Mouse (Mus musculus) T-helper 2 cell (primary cell): ENCODE results near the gene Arhgap45.
"Not testable (repeated sequence)": the region's sequence is repeated elsewhere in the genome, so short reads cannot be mapped to it uniquely, and the experiment has no call there.

ENCODE experiments used
- in situ Hi-C: fragments of 300-600 bp; cut with MboI, MseI; formaldehyde crosslinking; loops from one replicate; pipeline ENCODE4 v1.15.1; 2025; ENCODE audit warnings: high pct_unique_total_duplicates

The Arhgap45 gene

DNA sequence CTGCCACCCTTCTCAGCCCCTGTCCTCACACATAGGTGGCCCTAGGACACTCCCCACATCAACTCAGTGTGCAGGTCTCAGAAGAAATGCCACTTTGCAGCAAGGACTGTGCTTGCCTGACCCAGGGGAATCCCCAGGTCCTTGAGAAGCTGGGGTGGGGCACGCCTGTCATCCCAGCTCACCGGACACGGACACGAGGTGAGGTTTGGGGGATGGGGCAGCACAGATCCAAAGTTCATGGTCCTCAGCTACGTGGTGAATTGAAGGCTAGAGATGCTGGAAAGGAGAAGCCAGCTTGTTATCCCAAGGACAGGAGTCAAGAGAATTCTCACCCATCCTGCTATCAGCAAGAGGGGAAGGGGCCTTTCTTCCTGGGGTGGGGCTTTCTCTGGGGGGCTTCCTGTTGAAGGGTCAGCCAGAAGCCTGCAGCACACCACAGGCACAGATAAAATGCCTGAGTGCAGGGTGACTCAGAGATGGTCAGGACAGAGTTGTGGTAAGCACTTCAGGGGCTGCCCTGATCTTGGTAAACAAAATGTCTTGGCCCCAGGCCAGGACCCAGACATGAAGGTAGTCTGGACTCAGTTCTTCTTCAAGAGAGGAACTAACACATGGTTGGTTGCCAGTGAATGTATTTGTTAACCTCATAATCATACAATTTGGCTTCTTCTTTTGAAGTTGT, 16.5 kb downstream of the Arhgap45 start:
- in situ Hi-C loops, result loop anchor here (5.0 kb wide), 1 partner anchor 36 kb away; the partner anchor contains the start of gene Abca7

GRCm38 (mm10) chr10:80033511-80034391, 17.3 kb downstream of the Arhgap45 start:
- in situ Hi-C loops, result loop anchor here (5.0 kb wide), 1 partner anchor 36 kb away; the partner anchor contains the start of gene Abca7

GRCm38 (mm10) chr10:80035148-80035547, 18.7 kb downstream of the Arhgap45 start:
- in situ Hi-C loops, result no loop called here

DNA sequence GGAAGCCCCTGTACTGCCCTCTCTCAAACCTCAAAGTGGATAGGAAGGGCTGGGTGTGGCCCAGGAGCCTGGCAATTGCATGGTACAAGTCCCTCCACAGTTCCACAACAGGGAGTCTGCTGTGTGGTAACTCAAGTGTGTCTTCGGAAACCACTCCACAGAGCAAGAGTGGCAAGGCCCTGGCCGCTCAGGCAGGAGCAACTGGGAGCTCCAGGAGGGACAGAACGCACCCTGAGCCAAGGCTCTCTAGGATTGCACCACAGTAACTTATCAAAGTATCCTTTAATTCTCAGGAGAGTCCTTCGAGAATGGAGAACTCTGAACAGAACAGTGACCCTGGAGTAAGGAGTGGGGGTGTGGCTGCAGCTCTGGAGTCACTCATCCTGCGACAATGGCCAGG, 19.2 kb downstream of the Arhgap45 start:
- in situ Hi-C loops, result no loop called here

- in situ Hi-C loops, result no loop called here
Observed at GRCm38 (mm10) chr10:80036832-80037231, 20.4 kb downstream of the Arhgap45 start.

GRCm38 (mm10) chr10:80039559-80039979, 23.1 kb downstream of the Arhgap45 start, which contains the start of gene Polr2e:
Gene Polr2e, minus strand, starts transcription at chr10:80039795.
- in situ Hi-C loops, result no loop called here

GRCm38 (mm10) chr10:80041409-80042060, 25.1 kb downstream of the Arhgap45 start:
- in situ Hi-C loops, result not testable (repeated sequence)

DNA sequence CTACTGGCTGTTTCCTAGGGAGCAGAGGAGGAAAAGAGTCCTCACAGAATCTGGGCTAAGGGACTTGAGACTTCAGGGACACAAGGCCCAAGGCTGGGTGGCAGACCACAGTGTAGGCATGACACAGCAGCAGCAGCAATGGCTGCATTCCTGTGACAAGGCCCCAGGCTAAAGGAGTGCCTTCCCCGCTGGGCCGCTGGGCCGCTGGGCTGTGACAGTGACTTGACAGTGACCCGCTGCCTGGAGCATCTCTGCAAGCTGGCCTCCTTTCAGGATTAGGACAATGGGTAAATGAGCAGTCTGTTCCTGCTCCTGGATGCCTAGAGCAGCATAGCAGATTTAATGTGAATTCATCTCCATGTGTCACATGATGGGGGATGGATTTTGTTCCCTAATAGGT, 27.6 kb downstream of the Arhgap45 start:
- in situ Hi-C loops, result no loop called here

GRCm38 (mm10) chr10:80045364-80045763, 28.9 kb downstream of the Arhgap45 start:
- in situ Hi-C loops, result not testable (repeated sequence)

DNA sequence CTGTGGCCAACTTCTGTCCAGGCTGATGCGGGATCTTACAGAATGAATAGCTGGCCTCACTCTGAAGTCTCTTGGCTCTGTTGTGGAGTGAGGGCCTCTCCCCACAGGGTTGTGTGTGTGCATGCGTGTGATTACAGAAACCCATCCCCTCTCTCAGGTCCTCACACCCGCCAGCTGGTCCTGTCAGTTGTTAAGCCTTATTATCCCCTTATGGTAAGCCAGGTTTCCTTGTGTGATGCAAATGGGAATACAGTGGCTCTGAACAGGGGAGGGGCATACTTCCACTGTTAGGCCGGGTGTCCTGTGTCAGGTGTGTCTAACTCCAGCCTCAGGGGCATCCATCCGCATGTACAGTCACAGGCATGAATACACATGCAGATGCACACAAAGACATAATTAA, 29.3 kb downstream of the Arhgap45 start:
- in situ Hi-C loops, result no loop called here

DNA sequence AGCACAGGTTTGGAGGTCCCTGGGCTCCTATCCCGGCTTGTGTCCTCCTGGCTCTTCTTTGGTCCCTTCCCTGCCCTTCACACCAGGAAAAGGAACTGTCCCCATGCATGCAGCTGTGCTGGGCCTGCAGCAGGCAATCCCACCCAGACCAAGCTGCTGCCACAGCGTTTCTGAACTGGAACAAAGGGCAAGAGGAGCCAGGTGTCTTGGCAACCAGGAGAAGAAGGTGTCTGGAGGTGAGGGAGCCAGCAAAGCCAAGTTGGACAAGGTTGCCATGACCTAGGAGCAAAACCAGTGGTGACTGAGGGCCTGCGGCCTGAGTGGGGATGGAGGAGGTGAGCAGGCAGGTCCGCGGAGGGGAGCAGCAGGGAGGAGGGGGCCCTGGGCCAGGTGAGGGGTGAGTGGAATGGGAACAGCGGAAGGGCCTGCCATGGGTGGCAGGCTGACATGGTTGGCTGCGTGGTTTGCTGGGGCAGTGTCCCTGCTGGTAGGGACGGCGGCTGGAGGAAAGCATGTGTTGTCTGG, 30.6 kb downstream of the Arhgap45 start, which contains the start of gene Gpx4:
Gpx4 (plus strand) TSS at position 126 of the 525 bp plus-strand sequence.
- in situ Hi-C loops, result no loop called here

- in situ Hi-C loops, result no loop called here
Observed at GRCm38 (mm10) chr10:80048396-80048795, 31.9 kb downstream of the Arhgap45 start.

DNA sequence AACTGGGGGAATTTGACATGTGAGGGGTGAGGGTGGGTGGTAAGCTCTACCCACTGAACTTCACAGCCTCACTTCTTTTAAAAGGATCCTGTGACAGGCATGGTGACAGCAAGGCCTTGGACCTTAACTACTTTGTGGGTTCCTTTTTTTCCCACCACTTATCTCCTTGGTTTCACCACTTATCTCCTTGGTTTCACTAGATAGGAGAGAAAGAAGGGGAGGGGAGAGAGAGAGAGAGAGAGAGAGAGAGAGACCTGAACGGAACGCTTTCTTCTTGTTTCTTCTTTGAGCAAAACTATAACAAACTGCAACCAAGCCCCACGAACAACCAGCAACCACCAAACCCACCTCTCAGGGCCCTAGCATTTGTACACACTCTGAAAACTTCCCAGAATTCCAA, 32.4 kb downstream of the Arhgap45 start:
- in situ Hi-C loops, result no loop called here

- in situ Hi-C loops, result no loop called here
Observed at GRCm38 (mm10) chr10:80050244-80050643, 33.8 kb downstream of the Arhgap45 start.

GRCm38 (mm10) chr10:80050885-80051617, 34.6 kb downstream of the Arhgap45 start:
- in situ Hi-C loops, result no loop called here

GRCm38 (mm10) chr10:80051618-80052373, 35.3 kb downstream of the Arhgap45 start:
- in situ Hi-C loops, result no loop called here

DNA sequence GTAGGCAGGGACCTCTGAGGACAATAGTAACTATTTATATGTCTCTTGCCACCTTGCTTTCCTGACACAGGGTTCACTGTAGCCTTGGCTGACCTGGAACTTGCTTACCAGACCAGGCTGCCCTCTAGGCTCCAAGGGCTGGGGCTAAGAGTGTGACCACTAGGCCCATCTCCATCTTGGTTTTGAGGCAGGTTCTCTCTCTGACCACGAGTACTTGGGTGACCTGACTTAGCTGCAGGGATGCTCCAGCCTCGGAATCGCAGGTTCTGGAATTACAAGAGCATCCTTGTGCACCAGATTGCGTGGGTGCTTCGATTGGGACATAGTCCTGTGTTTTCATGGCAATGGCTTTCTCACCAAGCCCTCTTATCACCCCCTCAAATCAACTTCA, 35.9 kb downstream of the Arhgap45 start:
- in situ Hi-C loops, result no loop called here

- in situ Hi-C loops, result no loop called here
Observed at GRCm38 (mm10) chr10:80053259-80053780, 36.9 kb downstream of the Arhgap45 start.

DNA sequence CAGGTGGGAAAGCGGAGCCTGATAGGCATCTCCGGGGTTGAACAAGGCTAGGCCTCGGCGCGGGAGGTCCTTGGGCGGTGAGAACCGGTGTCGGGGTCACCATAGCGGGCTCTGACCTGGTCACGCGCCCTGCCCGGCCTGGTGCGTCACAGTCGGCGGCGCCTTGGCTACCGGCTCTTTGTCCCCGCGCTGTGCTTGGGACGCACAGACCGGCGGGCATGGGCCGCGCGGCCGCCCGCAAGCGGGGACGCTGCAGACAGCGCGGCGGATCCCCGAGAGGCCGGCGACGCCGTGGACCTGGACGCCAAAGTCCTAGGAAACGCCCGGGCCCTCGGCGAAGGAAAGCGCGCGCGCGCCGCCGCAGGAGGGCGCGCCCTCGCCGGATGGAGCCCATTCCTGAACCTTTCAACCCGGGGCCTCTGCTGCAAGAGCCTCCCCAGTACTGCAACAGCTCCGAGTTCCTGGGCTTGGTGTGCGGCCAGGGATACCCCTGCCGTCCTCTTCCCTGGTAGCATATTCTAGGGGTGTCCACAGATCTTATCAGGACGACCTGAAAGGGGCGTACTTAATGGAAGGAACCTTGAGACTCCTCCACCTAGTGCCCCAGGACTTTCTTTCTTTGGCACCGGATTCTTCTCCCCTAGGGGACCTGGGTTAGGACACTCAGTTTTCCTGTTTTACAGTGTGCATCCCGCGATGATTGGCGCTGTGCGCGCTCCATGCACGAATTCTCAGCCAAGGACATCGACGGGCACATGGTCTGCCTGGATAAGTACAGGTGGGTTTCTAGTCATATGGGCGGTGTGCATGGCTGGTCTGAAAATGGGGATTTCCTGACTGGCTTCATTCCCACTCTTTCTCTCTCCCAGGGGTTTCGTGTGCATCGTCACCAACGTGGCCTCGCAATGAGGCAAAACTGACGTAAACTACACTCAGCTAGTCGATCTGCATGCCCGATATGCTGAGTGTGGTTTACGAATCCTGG, 37.7 kb downstream of the Arhgap45 start:
- in situ Hi-C loops, result no loop called here
